Mouse (Mus musculus) hindbrain, postnatal 0 days (tissue): ENCODE measurements around the gene Trmt112. TPM values are rescaled to one million over a fixed set of nuclear protein-coding genes. Genes with fewer than 3 reads are reported as not detected.
"Not testable (repeated sequence)": the region's sequence is repeated elsewhere in the genome, so short reads cannot be mapped to it uniquely, and the experiment has no call there.

Source experiments
- ATAC-seq: fragments of 200-750 bp; cut with Nextera tagmentation; 2 replicates; pipeline ENCODE4 v1.8.0; 2017; ENCODE audit warnings: mild to moderate bottlenecking, moderate TSS enrichment, moderate library complexity
- DNase-seq: peaks from one replicate; pipeline ENCODE4 v3.0.0-alpha.2; 2015; ENCODE audit warnings: low spot score
- H3K27ac ChIP-seq: fragments of 300-500 bp; sonication (generic); 2 replicates; pipeline ENCODE4 v1.5.1; 2014; ENCODE audit warnings: mild to moderate bottlenecking
- H3K27me3 ChIP-seq: fragments of 300-500 bp; sonication (generic); 2 replicates; pipeline ENCODE4 v1.6.1; 2014; ENCODE audit warnings: low read length, mixed read lengths; ENCODE audit not compliant: insufficient read depth
- H3K36me3 ChIP-seq: fragments of 300-500 bp; sonication (generic); 2 replicates; pipeline ENCODE4 v1.6.1; 2014; ENCODE audit warnings: low read length, mixed read lengths; ENCODE audit not compliant: insufficient read depth
- H3K4me1 ChIP-seq: fragments of 300-500 bp; sonication (generic); 2 replicates; pipeline ENCODE4 v1.6.1; 2014; ENCODE audit warnings: antibody characterized with exemption, low read length, mixed read lengths; ENCODE audit not compliant: insufficient read depth
- H3K4me2 ChIP-seq: fragments of 300-500 bp; sonication (generic); 2 replicates; pipeline ENCODE4 v1.6.1; 2014; ENCODE audit warnings: low read depth, mild to moderate bottlenecking, low read length, moderate library complexity, mixed read lengths
- H3K4me3 ChIP-seq: fragments of 300-500 bp; sonication (generic); 2 replicates; pipeline ENCODE4 v1.5.1; 2014; ENCODE audit warnings: low read length
- H3K9ac ChIP-seq: fragments of 300-500 bp; sonication (generic); replicated peaks from 2 replicates; pipeline ENCODE4 v1.6.1; 2014; ENCODE audit warnings: mild to moderate bottlenecking, low read length, moderate library complexity, mixed read lengths
- H3K9me3 ChIP-seq: fragments of 300-500 bp; sonication (generic); 2 replicates; pipeline ENCODE4 v1.6.1; 2016; ENCODE audit warnings: low read length, mixed read lengths
- CTCF ChIP-seq: IDR thresholded peaks from 2 replicates; pipeline ENCODE4 v1.5.1; 2016; ENCODE audit warnings: antibody characterized with exemption, control low read depth, low read depth
- WGBS: fragments of 180-500 bp; shearing (Covaris S2); extraction: QIAGEN DNeasy Blood & Tissue Kit; methylation state at CpG from one replicate; pipeline ENCODE4 v1.1.7; 2014; 5-methylcytosine and 5-hydroxymethylcytosine counted together
- polyA plus RNA-seq: library from polyadenylated mRNA; unstranded; fragments of >200 nt; fragmentation: Nextera tagmentation; extraction: Ambion mirVana; gene quantifications from 2 replicates; pipeline ENCODE4 v1.2.1, GENCODE M21; 2015
- total RNA-seq: library from RNA; depleted of rRNA; stranded (reverse); fragments of >200 nt; gene quantifications from 2 replicates; pipeline ENCODE4 v1.2.3, GENCODE M21; 2014

The Trmt112 gene
- total and polyA plus RNA-seq, 2 experiments from 2014 or later: 61.7 to 111 TPM

DNA sequence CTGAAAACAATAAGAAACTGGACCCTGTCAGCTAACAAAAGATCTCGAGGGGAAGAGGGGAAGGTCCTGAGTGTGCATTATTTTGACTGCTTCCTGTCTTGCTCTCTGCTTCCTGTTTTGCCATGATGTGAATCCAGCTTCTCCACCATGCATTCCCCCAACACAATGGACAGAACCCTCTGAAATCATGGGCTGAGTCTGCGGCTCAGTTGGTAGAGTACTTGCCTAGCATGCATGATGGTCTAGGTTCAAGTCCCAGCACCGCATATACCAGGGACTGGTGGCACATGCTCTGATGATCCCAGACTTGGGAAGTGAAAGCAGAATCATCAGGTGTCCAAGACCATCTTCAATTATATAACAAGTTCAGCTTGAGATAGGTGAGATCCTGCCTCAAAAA is 36.8 kb upstream of the Trmt112 start:
- Histone ChIP-seq H3K9me3 (no peaks in the 10 kb centered on the region), H3K4me2 (no peak overlapping the region), H3K27me3 (no peaks in the 10 kb centered on the region), H3K27ac (no peak overlapping the region), H3K4me1 (no peaks in the 10 kb centered on the region), H3K4me3 (no peak overlapping the region), H3K36me3 (no peaks in the 10 kb centered on the region), H3K9ac (no peak overlapping the region)
- no peak for ATAC-seq
- TF ChIP-seq CTCF: no peak
- 78% methylated on average over 3 of the region's 3 CpGs for WGBS
- DNase-seq: no peak

DNA sequence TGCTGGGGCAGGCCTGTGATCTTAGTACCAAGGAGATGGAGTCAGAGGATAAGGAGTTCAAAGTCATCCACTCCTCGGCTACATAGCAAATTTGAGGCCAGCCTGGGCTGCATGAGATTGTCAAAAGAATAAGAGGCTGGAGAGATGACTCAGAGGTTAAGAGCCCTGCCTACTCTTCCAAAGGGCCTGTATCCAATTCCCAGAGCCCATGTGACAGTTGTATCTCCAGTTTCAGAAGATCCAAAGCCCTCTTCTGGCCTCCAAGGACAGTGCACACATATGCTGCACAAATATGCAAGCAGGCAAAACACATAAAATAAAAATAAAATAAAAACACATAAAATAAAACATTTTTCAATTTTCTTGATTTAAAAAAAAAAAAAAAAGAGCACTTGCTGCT is 35.2 kb upstream of the Trmt112 start:
- TF ChIP-seq CTCF: no peak
- Histone ChIP-seq H3K4me3 (no peak overlapping the region), H3K27me3 (no peaks in the 10 kb centered on the region), H3K9ac (no peak overlapping the region), H3K9me3 (no peaks in the 10 kb centered on the region; the same call in 1 of the 2 replicates), H3K36me3 (no peaks in the 10 kb centered on the region), H3K4me2 (no peak overlapping the region), H3K4me1 (no peaks in the 10 kb centered on the region), H3K27ac (no peak overlapping the region)
- WGBS: 85% methylated on average over 1 of the region's 1 CpGs
- ATAC-seq (no peak), DNase-seq (no peak)

DNA sequence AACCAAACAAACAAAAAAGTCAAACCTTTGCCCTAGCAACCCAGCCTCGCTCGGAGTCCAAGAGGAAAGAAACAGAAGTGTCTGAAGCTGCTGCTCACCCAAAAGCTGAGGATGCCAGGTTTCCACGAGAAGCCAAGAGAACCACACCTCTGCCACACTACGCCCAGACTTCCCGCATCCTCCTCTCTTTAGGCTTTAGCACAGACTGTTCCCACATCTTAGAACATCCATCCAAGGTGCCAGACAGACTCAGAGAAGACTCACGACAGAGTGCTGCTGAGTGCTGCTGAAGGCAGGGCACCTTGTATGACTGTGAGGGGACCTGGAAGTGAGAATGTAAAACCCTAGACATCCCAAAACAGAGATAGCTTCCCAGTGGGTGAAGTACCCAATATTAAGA is 33.7 kb upstream of the Trmt112 start:
- TF ChIP-seq CTCF: no peak
- no peak for ATAC-seq
- WGBS: 88% methylated on average over 6 of the region's 6 CpGs
- DNase-seq: no peak
- no peaks in the 10 kb centered on the region for H3K27me3 ChIP-seq
- H3K4me1 ChIP-seq: no peaks in the 10 kb centered on the region
- no peak overlapping the region for H3K4me3 ChIP-seq
- H3K4me2 ChIP-seq: no peak overlapping the region
- no peak overlapping the region for H3K9ac ChIP-seq
- no peaks in the 10 kb centered on the region for H3K36me3 ChIP-seq
- H3K9me3 ChIP-seq: peaks cover 5% of the 10 kb centered on the region
- H3K27ac ChIP-seq: no peak overlapping the region

DNA sequence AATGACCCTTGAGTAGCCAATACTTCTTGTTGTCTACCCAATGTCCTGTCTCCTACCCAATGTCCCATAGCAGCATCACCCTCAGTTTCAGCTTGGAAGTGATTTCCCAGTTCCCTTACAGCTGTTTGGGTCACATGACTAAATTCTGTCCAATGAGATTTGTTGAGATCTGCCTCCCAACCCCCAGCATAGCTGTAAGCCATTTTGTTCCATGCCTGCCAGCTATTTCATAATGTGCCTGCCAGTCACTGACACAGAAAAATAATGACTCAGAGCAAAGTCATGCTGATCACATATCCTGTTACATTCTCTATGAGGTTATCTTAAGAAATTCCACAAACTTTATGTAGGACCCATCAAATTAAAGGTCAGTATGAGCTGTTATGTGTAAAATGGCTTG is 32.7 kb upstream of the Trmt112 start:
- Histone ChIP-seq H3K27me3 (no peaks in the 10 kb centered on the region), H3K4me3 (no peak overlapping the region), H3K4me1 (no peaks in the 10 kb centered on the region), H3K27ac (no peak overlapping the region), H3K9me3 (peaks cover 8% of the 10 kb centered on the region), H3K9ac (no peak overlapping the region), H3K36me3 (no peaks in the 10 kb centered on the region), H3K4me2 (no peak overlapping the region)
- TF ChIP-seq CTCF: no peak
- ATAC-seq (no peak), DNase-seq (no peak)

DNA sequence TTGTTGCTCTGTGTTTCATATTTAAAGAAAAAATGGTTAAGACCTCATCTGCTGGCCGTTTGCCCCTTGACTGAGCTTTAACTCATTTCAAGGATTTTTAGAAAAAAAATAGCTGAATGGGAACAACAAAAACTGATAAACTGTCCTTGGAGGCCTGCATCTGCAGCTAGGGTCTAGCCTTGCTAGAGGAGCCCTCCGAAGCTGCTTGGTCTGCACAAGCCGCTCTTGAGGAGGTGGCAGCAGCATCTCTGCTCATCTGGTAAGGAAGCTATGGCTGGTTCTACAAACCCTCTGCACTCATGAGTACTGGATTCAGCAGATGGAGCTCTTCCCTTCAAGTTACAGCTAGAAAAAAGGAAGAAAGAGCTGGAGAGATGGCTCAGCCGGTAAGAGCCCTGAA is 31.5 kb upstream of the Trmt112 start:
- H3K4me1 ChIP-seq: no peaks in the 10 kb centered on the region
- no peaks in the 10 kb centered on the region for H3K36me3 ChIP-seq
- ATAC-seq (no peak), DNase-seq (no peak)
- no peak overlapping the region for H3K9ac ChIP-seq
- no peak for TF ChIP-seq CTCF
- no peak overlapping the region for H3K4me3 ChIP-seq
- H3K9me3 ChIP-seq: peaks cover 8% of the 10 kb centered on the region
- H3K27me3 ChIP-seq: no peaks in the 10 kb centered on the region
- H3K4me2 ChIP-seq: no peak overlapping the region
- H3K27ac ChIP-seq: no peak overlapping the region
- WGBS: 85% methylated on average over 4 of the region's 4 CpGs

DNA sequence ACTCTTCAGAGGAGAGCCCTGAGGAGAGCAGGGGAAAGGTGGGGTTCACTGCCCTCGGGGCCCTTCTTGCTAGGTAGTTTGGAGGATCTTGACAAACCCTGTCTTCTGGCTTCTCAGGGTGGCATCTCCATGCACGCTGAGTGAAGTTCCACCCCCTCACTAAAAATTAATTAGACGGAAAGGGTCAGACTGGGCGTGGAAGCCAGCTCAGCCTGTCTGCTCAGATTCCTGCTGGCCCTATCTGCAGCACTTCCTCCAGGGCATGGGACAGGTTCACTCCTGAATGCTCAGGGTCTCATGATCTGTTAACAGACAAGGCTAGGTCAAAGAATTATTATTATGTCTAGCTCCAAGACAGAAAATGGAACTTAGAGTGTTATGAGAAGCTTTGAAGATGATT is 17.0 kb upstream of the Trmt112 start:
- no peaks in the 10 kb centered on the region for H3K36me3 ChIP-seq
- DNase-seq (no peak), ATAC-seq (no peak)
- TF ChIP-seq CTCF: no peak
- no peak overlapping the region for H3K4me2 ChIP-seq
- no peaks in the 10 kb centered on the region for H3K9me3 ChIP-seq
- no peak overlapping the region for H3K27ac ChIP-seq
- no peak overlapping the region for H3K4me3 ChIP-seq
- H3K9ac ChIP-seq: no peak overlapping the region
- WGBS: 67% methylated on average over 4 of the region's 4 CpGs
- no peaks in the 10 kb centered on the region for H3K27me3 ChIP-seq
- H3K4me1 ChIP-seq: no peaks in the 10 kb centered on the region

DNA sequence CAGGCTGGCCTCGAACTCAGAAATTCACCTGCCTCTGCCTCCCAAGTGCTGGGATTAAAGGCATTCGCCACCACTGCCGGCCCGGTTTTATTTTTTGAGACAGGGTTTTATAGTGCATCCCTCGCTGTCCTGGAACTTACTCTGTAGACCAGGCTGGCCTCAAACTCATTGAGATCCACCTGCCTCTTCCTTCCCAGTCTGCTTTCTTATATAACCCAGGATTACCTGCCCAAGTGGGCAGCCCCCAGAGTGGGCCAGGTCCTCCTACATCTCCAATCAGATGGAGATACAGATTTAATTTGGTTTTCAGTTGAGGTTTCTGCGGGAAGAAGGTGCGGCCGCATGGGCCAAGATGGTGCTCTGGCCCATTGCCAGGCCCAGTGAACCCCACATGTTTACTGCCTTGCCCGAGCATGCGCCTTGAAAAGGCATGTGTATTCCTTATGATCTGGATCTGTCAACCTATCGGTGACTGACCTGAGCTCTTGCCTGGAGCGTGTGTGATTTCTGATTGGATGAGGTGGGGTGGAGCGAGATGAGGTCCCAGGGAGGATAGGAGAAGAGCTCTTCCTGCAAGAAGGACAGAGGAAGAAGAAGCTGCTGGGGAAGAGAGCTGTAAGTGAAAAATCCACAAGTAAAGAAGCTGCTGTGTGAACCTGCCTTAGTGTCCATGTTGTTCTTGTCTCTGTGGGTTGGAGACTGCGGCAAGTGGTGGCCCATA is 15.6 kb upstream of the Trmt112 start:
- no peak for TF ChIP-seq CTCF
- Histone ChIP-seq H3K27me3 (no peaks in the 10 kb centered on the region), H3K9me3 (no peaks in the 10 kb centered on the region), H3K27ac (no peak overlapping the region), H3K4me2 (no peak overlapping the region), H3K9ac (no peak overlapping the region), H3K4me3 (no peak overlapping the region), H3K4me1 (no peaks in the 10 kb centered on the region), H3K36me3 (no peaks in the 10 kb centered on the region)
- DNase-seq (no peak), ATAC-seq (no peak)
- WGBS: 94% methylated on average over 14 of the region's 14 CpGs

DNA sequence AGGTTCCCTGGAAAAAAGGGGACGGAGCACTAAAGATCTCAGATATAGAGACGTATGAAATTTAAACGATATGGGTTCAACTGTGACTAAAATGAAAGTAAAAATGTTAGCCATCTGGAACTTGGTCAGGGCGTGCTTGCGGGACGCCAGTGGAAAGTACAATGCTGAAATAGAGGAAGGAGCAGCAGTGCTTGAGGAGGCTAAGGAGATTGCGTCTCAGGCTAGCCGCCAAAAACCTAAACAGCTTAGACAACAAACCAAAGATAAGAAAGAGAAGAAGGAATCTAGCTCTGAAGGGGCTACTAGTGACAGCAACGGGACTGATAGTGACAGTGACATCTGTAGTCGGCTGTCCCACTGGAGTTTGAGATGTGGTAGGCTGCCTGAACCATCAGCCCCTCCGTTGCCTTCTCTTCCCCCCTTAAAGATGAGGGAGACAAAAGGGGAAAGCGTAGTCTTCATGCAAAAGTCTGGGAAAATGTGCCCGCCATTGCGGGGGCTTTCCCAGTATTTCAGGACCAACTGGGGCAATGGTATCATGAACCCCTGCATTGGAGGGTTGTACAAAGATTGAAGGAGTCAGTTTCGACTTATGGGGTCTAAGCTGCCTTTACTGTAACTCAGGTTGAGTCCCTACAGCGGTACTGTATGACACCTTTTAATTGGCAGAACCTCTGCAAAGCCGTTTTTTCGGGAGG is 13.7 kb upstream of the Trmt112 start:
- not testable (repeated sequence) for H3K4me2 ChIP-seq, H3K27me3 ChIP-seq, DNase-seq, H3K36me3 ChIP-seq, H3K4me3 ChIP-seq, H3K9me3 ChIP-seq, H3K9ac ChIP-seq, H3K27ac ChIP-seq, ATAC-seq, H3K4me1 ChIP-seq
- WGBS: 93% methylated on average over 18 of the region's 18 CpGs
